Mouse (Mus musculus) gastrocnemius, postnatal 4 days (tissue): ENCODE data around the gene Dnm1. TPM values are rescaled to one million over a fixed set of nuclear protein-coding genes. Genes with fewer than 3 reads are reported as not detected.
A peak's percentile ranks its signal among the peaks of the same experiment; 100 is the strongest.
"Not testable (repeated sequence)": the region's sequence is repeated elsewhere in the genome, so short reads cannot be mapped to it uniquely, and the experiment has no call there.

Source experiments
- DNase-seq, 2 experiments: peaks; one replicate each; pipeline ENCODE4 v3.0.0; 2021 to 2022; ENCODE audit warnings: low spot score in 2 of 2, mixed read lengths in 2 of 2
- total RNA-seq, 2 experiments: library from RNA; stranded (reverse); gene quantifications; 2 replicates each; pipeline ENCODE4 v1.2.3; 2021

Gene Dnm1
- total RNA-seq, 2 experiments from 2014 or later, result 36.5 to 38.7 TPM

DNA sequence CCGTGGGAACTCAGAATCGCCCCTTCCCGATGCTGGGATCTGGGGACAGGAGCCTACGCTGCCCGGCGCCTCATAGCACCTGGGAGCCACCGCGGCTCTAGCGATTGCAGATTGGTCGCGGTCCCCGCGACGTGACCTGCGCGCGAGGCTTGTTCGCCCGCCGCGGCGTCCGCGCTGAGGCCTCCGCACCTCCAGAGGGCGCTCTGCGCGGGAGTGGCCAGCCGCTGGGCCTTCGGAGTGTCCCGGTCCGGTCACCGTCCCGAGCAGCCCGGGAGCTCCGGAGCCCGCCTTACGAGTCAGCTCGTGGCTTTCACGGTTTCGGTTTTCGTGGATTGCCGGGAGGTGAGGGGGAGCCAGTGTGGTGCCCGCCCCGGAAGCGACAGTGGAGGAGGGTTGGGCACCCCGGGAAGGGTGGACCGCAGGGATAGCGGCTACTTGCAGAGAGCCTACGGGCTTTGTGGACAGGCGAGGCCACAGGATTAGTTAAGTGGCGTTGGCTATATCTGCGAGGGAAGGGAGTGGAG, 9.7 kb upstream of the Dnm1 start:
- peak; percentile 82 to 90 for DNase-seq

DNA sequence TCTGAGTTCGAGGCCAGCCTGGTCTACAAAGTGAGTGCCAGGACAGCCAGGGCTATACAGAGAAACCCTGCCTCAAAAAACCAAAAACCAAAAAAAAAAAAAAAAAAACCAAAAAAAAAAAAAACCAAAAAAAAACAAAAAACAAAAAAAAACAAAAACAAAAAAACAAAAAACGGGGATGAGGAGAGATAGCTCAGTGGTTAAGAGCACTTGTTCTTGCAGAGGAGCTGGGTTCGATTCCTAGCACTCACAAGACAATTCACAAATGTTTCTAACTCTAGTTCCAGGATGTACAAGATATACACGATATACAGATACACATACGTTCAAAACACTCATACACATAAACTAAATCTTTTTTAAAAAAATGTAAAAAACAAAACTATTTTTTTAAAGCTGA, 9.1 kb upstream of the Dnm1 start:
- DNase-seq, result not testable (repeated sequence)

DNA sequence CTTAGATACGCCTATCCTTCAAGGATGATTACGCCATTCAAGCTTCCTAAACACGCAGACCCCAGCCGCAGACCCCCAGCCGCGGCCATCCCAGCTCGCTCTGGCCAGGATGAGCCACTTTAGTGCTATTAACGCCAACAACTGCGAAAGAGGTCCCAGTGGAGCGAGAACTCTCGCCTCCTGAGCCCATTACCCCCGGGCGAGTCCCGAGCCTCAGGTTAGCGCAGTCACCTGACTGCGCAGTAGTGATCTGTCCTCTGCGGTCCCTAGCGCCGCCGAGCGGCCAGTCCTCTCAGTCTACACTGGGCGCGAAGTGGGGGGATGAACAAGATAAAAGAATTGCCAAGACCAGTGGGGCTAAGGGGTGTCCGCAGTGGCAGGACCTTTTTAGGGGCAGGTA, 8.3 kb upstream of the Dnm1 start:
- peak in 1 of 2 experiments; percentile 65 for DNase-seq

DNA sequence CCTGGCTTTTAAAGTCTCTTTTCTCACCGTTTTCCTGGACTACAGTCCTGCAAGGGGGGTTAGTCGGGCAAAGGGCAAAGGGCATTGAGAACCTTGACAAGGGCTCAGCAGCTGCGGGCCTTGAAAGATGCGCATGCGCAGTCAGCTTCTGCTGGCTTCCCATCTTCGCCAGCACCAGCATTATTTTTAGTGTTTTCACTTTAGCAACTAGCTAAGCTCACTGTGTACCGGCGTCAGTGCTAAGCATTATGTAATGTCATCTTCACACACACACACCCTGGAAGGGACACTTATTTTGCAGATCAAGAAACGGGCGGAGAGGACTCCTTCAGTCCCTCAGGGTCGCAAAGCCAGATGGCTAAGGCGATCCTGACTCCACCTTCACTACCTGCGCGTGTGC, 7.6 kb upstream of the Dnm1 start:
- DNase-seq, result peak in 1 of 2 experiments; percentile 57

DNA sequence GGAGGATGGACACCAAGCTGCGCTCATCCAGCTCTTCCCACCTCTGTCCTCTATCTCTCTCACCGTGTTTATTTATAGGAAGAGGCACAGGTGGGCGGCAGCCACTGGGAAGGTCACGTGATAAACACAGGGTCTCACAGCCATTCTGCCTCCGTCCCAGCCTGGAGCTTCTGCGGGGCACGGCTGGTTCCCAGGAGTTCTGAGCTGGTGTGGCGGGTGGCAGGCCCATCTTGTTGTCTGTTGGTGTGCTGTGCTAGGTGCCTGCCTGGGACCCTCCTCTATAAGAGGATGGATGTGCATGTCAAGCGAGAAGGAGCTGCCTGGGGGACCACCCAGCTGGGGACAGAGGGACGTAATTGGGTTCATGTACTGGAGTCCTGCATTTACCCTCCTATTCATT, 5.2 kb upstream of the Dnm1 start:
- DNase-seq, result no peak

DNA sequence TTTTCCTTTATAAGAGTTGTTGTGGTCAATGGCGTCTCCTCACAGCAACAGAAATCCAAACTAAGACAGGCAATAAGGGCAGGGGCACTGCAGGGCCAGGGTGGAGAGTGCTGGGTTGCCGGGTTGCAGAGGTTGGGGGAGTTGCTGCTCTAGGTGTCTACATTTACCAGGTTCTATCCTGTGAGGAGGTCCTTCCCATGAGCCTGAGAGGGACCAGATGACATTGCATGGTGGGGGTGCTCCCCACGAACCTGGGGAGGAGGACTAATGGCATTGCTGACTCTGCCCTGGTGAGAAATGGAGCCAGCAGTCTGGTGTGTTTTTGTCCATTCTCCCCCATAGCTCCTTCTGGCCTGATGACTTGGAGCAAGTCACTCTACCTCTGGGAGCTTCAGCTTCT, 4.6 kb upstream of the Dnm1 start:
- DNase-seq, result no peak

DNA sequence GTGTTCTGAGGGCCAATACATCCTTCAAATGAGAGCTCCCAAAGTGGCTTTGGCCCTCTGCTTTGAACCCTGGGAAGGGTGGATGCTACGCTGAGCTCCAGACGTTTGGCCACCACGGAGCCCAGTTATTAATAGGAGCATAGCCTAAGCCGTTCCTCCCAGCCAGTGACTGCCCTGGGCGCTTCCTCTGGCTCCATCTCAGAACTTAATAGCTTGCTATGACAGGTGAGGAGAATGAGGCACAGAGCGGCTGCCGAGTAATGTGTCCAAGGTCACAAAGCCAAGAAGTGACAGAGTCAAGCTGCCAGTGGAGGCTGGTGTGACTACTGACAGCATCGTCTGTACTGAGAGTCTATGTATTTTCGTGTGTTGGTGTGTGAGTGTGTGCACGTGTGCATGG, 3.1 kb upstream of the Dnm1 start:
- no peak for DNase-seq

DNA sequence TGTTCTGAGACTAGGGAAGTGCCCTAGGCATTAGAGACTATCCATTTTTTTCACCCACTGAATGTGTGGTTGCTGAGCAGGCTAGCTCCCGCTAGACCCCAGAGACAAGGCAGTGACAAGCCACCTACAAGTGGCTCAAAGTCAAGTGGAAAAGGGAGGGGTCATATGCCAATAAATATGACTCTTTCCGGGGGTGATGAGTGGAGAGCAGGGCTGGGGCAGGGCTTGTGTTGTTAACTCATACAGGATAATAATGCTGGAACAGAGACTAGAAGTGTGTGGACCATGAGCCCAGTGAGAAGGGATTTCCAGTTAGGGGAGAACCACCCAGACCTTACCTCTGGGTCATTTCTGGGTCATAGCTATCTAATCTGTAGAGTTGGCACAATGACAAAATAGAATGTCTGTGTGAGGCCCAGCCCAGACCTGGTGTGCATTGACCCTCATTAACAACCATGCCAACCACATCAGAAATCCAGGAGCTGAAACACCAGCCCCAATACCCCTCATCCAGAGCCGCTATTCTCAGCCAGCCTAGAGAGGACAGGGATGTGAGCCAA, 1.3 kb upstream of the Dnm1 start:
- DNase-seq, result no peak

DNA sequence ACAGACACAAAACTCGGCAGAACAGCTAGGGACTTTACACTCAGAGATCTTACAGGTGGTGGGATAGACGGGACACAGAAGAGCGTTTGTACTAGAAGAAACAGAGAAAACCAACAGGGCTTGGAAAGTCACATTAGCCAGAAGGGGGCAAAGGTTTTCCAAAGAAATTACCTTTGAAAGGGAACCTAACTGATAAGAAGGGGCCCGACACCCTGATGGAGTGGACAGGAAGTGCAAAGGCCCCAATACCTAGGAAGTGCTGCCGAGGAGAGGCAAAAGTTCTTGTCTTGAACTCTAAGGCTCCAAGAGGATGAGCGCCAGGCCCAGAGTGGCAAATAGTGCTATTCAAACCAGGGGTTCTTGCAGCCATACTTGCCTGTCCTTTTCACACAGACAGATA, 698 bp upstream of the Dnm1 start:
- DNase-seq, result no peak

DNA sequence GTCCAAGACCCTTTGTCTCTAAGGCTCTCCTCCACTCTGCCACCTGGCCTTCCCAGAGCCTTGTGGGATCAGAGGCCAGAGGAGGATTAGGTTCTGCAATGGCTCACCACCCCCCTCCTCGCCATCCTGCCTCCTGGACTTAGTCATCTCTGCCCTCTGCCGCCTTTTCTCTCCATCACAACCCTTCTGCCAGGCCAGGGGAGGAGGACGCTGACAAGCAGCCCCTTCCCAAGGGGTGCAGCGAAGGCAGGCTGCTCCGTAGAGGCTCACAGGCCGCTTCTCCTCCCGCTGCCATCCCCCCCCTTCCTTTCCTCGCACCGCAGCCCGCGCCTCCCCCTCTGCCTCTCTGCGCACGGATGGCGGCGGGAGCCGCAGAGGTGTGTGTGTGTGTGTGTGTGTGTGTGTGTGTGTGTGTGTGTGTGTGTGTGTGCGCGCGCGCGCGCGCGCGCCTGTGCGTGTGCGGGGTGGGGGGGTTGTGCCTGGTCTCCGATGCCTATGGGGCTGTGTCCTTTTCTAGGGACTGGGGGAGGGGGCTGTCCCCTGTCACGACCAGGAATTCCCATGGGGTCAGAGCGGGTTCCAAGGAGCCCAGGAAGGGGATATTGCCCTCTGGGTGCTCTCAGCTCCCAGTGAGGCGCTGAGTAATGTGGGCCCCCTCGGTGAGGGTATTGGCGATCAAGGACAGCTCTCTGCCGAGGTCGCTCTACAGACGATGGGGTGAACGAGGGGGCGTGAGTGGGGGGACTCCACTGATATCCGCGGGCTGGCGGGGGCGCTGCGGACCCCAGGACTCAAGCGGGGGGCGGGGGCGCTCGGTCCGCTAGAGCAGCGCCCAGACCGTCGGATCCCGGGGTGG, 759 bp downstream of the Dnm1 start, which contains the start of gene Ciz1:
Gene Ciz1 (plus strand): TSS at position 177 of the 856 bp plus-strand sequence.
- DNase-seq, result no peak

DNA sequence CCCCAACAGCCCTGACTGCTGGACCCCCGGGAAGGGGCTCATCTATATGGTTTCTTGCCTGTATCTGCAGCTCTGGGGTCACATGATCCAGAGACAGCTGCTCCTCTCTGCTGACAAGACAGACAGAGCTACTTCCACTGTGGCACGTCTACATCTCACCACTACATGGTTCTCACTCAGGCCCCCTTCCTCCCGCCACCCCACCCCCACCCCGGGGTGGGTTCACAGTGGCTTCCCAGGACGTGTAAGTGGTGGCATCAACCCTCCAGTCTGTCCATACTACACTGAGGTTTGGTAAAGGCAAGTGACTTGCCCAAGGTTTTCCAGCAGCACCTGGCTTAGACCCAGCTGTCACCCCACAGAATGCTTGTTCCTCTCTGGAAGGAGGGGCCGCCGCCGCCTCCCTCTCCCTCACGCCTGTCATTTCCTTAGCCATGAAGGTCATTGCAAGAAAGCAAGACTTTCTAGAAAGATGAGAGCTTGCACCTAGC, 1.6 kb downstream of the Dnm1 start:
- no peak for DNase-seq

DNA sequence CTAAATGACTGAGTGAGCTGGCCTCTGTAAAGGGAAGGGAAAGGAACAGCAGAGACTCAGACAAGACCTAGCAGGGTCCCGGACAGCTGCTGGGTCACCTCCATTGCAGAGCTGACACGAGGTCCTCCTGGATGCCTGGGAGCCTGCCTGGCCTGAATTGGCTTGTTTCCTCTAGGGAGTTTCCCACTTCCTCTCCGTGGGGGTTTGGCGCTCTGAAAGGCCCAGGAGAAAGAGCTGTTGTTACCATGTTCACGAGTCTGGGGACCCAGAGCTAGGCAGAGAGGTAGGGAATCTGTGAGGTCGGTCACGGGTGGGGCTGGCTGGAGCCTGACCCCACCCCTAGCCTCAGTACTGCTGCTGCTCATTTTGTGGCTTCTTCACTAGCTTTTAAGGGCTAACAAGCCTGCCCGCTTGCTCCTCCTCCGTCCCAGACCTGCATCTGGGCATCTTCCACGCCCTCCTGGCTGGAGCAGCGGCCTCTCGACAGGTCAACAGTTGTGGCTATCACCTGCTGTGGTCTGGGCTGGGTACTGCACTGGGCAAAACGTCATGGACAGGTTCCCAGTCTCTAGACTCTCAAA, 2.6 kb downstream of the Dnm1 start:
- DNase-seq, result no peak

DNA sequence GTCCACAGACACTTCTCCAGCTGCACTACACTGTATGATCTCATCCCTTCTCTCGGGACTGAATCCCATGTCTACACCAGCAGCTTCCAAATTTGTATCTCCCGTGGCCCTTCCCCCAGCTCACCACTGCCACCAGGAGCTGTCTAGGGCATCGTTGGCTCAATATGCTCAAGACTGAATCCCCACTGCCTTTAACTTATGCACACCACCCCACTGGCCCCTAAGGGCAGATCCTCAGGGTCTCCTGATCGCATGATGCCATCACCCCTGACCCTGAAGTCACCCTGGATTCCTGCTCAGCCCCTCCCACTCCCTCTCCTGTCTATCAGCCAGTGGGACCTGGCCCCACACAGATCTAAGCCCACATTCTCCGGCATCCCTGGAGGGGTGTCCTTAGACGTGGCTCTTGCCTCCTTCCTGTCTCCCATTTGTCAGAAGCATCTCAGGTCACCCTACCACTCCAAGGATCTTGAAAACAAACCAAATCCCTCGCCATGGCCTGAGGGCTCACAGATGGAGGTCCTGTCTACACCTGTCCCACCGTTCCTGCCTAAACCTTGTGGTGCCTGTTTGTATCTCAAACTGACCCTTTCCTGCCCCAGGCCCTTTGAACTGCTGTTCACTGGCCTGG, 3.4 kb downstream of the Dnm1 start:
- no peak for DNase-seq

DNA sequence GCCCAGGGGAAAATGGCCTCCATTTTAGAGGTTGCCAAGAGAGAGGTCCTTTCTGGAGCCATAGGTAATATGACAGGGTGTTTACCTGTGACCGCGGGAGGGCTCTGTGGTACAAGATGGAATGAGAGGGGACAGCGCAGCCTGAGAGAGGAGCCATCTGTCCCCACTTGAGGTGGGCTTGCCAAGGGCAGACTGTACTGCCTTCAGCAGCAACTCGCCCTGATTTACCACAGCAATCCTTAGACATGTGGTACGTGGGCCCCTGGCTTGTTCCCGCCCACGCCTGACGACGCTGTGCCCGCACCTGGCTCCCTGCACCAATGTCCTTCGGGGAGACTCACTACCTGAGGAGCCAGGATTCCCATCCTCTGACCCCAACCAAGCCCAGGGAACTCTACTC, 4.8 kb downstream of the Dnm1 start:
- DNase-seq, result no peak

DNA sequence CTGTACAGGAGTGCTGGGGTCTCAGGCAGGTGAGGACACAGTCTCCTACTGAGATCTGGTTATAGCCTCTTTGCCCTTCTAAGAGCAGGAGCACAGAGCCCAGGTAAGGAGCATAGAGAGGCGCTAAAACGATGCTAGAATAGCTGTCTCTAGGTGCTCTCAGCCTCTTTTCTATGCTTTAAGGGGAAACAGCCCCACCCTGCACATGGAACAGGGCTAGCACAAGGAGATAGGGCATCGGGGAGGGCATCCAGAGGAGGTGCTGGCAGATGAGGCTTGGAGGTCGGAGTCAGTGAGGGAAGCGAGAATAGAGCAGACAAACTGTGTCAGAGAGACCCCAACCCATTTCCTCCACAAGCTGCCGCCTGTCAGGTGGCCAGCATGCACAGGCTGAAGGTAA, 6.1 kb downstream of the Dnm1 start:
- no peak for DNase-seq

DNA sequence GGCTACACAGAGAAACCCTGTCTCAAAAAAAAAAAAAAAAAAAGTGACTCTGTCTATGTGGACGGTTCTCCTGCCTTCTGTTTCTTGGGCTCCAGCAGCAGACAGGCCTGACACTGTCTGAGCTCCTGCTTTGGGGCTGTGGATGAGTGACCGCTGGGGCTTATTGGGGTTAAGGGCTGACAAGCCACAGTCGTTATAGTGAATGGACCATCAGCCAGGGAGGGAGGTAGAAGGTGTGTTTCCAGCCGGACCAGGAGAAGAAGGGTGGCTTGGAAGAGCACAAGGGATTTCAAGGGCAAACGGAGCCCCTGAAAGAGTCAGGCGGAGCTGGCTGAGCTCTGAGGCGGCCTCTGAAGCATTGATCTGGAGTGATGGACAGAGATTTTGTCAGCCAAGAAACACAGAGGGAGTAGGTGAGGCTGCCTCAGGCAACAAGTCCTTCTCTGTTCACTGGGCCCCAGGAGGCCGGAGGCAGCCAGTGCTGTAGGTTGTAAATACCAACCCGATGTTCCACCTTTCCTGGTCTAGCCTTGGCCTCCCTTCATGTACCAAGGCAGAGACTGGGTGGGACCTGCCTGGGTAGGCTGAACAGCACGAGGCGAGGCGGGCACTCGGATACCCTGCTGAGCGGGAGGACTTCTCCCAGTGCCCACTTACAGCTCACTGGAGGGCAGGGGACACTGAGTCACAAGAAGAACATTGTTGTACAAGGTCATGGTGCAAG, 8.4 kb downstream of the Dnm1 start:
- no peak for DNase-seq

DNA sequence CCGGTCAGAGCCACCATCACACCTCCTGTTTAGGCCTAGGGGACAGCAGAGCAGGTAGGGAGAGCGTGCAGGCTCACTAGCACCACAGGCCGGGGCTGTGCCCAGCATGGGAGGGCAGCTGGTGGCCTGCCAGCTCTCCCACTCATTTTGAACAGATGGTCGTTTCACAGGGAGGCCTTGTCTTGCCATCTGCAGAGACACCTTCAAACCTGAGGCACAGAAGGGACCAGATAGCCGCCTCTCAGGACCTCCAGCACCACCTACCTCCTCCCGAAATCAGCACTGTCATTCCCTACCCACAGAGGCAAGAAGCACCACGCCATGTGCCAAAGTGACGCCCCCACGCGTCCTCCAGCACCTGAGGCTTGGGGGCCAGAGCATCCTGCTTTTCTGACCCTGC, 9.1 kb downstream of the Dnm1 start:
- no peak for DNase-seq

DNA sequence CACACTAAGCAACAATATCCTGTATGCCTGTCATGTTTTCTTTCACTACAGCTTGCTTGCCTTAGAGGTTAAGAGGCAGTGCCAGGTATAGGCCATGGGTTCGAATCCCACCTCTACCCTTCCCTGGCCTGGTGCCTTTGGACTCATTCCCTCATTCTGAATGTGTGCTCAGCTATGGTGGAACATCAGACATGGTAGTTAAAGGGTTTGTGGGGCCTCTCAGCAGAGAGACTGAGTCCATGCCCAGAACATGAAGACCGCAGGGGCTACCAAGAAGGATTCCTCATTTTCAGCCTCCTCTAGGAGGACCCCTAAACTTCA, 9.8 kb downstream of the Dnm1 start:
- no peak for DNase-seq

DNA sequence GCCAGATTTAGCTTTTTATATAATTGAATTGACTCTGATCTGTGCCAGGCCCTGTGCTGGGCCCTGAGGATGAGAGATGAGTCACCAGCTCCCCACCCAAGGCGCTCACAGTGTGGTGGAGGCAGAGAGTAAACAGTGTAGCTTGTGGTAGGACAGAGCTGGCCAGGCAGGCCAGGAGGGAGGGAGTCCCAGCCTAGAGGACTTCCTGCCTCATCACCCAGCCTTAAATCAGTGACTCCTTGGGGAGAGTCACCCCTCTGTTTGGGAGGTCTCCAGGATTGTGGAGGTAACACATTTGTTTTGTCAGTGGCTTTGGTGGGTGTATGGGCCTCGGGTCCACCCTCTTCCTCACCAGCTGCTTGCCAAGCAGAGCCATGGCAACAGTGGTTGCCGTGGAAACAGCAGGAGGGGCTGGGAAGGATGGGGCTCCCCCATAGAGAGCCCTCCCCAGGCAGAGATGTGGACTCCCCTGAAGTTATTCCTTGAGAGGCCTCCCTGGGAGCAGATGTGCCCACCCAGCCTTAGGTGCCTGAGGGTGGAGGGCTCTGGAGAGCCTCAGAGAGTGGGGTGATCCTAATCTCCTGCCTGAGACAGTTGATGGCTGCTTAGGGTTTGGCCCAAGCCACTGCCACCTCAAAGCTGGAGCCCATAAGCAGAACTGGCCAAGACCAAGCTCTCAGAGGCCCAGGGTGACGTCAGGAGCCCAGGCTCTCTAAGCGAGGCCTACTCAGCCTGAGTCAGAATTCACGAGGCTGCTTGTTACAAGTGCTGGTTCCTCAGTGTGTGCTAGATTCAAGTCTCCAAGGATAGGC, 10.4 kb downstream of the Dnm1 start:
- DNase-seq, result no peak

DNA sequence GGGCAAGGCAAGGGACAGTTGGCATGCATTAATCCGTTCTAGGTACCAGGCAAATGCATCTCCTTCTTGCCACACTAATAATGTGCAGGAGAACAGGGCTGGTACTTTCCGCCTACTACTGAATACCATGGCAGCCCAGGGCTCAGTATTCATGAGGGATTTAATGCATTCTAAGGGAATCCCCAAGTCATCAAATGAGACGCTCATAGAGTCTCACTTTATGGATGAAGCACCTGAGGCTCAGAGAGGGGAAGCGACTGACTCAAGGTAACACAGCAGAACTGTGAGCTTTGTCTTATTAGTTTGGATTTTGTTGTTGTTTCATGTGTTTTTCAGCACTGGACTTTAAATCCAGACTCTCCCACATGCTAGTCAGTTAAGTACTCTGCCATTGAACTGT, 11.1 kb downstream of the Dnm1 start:
- DNase-seq, result no peak

DNA sequence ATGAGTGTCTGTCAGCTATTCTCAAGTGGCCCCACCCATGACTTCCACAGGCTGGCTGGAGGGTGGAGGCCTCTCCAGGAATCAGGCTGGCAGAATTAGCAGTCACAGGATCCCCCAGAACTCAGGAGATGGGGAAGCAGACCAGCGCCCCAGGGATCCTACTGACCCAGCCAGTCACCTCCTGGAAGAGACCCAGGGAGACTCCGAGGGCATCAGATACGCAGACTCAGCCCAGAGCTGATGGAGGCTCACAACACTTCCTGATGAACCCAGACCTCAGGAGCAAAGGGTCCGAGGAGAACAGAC, 11.6 kb downstream of the Dnm1 start:
- no peak for DNase-seq
